Mouse (Mus musculus): ENCODE results near the gene Nme6.
A peak's percentile ranks its signal among the peaks of the same experiment; 100 is the strongest.

Gene Nme6

GRCm38 (mm10) chr9:109874797-109875691, 42.5 kb downstream of the Nme6 start, which contains the start of gene Cdc25a:
Cdc25a (plus strand) TSS chr9:109875579.
- peak; percentile 86 for DNase-seq (ENCODE audit: low spot score)

GRCm38 (mm10) chr9:109875695-109876601, 43.4 kb downstream of the Nme6 start:
- DNase-seq (ENCODE audit: low spot score), result no peak

- no peak for DNase-seq (ENCODE audit: low spot score)
These were observed 44.2 kb downstream of the Nme6 start for GRCm38 (mm10) chr9:109876756-109877155.

GRCm38 (mm10) chr9:109877666-109878065, 45.1 kb downstream of the Nme6 start:
- no peak for DNase-seq (ENCODE audit: low spot score)

- DNase-seq (ENCODE audit: low spot score), result no peak
These were observed 46.8 kb downstream of the Nme6 start for GRCm38 (mm10) chr9:109879305-109879704.

GRCm38 (mm10) chr9:109886259-109886658, 53.7 kb downstream of the Nme6 start:
- DNase-seq (ENCODE audit: low spot score), result no peak

- DNase-seq (ENCODE audit: low spot score), result no peak
These were observed 54.8 kb downstream of the Nme6 start for GRCm38 (mm10) chr9:109887321-109887720.

GRCm38 (mm10) chr9:109891501-109891900, 59.0 kb downstream of the Nme6 start:
- no peak for DNase-seq (ENCODE audit: low spot score)

Measured in urinary bladder, postnatal 10 days (tissue).